Mouse (Mus musculus): ENCODE results near the gene B4galnt3.

DNA sequence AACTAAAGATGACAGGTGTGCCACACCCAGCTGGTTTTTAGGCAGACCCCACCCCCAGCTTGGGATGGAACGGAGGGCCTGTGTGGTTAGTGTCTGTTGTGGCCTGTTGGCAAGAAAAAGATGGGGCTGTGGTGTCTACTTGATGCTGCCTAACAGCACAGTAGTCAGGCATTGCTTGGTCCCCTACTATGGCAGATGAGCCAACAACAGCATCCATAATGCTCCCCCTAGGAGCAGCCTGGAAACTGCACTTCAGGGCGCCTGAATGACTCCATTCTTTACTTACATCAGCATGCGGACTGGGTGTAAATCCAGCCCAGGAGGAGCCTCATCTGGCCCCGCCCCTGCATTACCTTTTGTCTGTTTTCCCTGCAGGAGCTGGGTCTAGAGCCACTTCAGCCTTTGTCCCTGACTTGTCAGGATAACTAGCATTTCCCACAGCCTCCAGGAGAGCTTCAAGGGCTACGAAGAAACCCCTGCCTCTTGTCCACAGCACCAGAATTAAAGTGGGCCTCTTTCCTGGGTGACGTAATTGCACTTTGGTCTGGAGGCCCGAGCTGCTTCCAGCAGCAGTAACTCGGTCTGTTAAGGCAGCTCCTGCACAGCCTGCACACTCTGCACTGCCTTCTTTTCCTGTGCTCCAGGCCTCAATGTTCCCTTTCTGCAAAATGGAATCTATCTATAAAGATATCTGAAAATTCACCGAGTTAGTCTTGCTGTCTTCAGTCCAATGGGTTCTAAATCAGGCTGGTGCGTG lies 94.5 kb downstream of the B4galnt3 start:
- TF ChIP-seq POLR2A (IDR thresholded peaks at IDR 0.05; ENCODE audit: borderline replicate concordance, low read depth, low read length) = no peak
- no peak for TF ChIP-seq CTCF (IDR thresholded peaks at IDR 0.05; ENCODE audit: low read depth, low read length)
